Mouse (Mus musculus) ovary, postnatal 14 days (tissue): ENCODE measurements at regions not wholly inside any gene's neighbourhood (a gene's known extent, or its start where the extent isn't known, plus 50 kb on each side); places are given as distances from the start of the nearest gene placed in this dataset.

Experiments
- DNase-seq: peaks from one replicate; pipeline ENCODE4 v3.0.0; 2022; ENCODE audit warnings: low spot score

DNA sequence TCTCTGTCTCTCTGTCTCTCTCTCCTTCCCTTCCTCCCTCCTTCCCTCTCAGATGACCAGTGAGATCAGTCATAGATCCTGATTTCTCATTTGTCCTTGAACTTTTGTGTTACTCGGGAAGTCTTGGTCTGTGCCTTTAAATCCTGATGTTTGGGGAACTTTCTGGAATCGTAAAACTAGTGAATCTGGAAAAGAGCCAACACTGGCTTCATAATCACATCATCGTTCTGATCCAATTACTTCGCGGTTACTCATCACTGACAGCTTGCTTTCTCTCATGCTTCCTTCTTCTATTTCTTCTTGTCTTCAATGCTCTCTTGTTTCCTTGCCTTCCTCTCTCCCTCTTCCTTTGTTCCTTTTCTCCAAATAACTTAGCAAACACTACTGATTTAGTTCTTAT is 243.7 kb upstream of the Trib2 start:
- DNase-seq: no peak

DNA sequence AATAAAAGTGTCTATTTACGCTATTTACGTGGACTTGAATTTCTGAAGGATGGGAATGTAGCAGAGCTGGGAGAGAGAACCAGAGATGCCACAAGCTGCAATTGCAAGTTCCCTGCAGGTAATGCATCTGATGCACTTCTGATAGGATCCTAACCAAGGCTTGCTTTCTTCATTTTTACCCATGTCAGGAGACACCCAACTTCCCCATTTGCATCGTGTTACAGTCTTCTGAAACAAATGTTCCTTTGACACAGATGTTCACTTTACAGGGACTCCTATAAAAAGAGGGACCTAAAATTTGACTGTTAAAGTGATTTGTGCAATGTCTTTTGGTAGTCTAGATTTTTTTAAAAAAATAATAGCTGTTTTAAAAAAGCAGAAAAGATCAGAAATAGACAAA is 241.5 kb upstream of the Trib2 start:
- no peak for DNase-seq

DNA sequence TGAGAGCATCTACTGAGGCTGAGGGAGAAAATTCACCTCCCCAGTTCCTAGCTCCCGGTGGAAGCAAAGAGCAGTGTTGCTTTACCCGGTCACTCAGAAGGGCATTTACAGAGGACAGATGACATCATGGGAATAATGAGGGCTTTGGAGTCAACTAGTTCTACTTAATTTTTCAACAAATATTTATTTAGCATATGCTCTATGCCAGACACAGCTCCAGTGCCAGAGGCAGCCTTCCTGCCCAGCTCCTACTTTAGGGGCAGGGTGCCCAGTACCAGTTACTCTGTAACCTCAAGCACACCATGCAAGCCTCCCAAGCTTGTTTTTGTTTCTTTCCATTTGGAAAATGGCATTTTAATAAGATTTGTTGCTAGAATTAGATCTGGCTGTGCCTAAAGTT is 240.1 kb upstream of the Trib2 start:
- DNase-seq: no peak

DNA sequence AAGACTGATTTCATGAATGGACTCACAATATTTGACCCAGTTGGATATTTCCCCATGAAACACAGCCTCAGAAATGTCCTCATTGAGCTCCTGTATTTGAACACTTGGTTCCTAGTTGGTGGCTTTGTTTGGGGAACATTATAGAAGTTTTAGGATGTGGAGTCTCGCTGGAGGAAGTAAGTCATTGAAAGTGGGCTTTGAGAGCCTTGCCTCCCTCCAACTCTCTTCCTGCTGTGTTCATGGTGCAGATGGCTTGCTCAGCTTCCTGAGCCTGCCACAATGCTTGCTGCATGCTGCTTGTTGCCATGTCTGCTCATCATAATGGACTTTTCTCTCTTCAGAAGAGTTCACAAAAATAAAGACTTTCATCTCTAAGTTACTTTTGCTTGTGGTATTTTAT is 239.5 kb upstream of the Trib2 start:
- no peak for DNase-seq

DNA sequence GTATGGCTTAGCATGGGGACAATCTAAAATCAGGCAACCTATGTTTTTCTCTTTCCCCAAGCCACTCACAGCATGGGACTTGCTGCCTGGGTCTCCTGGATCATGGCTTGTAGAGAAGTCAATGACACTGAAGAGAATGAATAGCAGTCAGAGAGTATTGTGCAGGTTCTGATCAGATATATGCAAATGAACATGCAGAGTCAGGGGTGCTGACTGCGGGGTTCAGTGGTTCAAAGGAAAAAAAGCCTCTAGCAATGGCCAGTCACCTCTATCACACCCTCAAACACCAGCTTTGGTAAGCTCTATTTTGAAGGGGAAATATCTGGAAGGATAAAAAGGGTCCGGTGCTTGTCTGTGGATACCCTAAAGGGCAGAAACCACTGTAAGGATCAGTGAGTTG is 237.9 kb upstream of the Trib2 start:
- DNase-seq: no peak

DNA sequence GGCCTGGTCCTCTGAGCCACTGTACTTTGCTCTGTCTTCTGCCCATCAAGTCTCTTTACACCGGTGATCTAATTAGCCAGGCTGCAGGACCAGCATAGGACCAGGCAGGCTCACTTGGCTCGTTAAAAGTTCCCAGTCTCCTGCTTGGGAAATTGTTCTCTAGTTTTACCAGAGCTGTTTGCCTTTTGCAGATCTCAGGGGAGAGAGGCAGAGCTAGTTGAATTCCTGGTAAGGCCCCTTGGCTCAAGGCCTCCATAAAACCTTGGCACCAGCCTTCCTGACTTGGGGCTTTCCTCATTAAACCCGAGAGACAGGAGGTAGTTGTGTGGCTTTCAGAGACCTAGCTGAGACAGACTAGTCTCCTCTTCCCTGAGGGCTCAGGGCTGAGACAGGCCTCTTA is 237.0 kb upstream of the Trib2 start:
- no peak for DNase-seq

DNA sequence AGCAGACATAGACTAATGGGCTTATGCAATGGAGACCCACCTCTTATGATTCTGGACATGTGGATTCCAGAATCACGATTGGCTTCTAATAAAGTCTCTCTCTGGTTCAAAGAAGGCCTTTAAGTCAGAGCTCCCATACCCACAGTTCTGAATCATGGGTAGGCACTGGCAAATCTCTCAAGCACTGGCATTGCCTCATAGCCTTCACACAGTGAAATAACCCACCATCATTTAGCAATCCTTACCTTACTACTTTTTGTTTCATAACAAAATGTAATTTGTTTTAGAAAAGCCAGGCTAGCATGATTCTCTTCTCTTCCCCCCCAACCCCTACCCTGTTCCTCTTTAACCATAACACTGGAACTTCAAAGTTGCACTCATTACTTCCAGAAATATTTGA is 236.3 kb upstream of the Trib2 start:
- no peak for DNase-seq

DNA sequence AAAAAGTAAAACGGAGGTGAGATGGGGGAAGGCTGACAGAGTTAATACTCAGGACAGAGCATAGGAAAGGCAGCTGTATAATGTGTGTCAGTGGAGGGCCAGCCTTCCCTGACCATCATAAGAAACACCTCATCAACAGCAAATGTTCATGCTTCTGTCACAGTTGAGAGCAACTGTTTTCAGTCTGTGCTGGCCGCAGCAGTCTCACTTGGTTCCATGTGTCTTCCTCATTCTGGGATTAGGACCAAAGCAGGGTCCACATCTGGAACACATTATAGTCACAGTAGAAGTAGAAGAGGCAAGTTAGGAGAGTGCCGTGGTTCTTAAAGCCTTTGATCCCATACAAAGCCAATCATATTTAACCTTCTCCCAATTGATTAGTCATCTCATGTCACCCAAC is 235.6 kb upstream of the Trib2 start:
- no peak for DNase-seq

DNA sequence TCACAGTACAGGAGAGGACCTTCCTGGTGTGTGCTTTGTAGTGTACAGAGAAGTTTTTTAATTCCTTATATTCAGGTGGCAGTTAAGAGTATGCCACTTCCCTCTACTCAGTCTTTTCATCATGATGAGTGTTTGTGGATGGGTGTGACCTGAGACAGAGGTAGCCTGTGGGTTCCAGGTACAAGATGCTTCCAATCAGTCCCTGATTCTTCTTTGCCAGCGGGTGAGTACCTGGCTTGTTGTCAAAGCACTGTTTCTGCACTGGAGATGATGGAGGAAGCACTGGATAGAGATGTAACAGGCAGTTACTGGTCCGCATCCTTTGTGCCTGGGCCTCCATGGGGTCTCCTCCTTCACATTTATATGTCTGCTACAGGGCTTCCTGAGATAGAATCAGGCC is 234.7 kb upstream of the Trib2 start:
- DNase-seq: no peak

DNA sequence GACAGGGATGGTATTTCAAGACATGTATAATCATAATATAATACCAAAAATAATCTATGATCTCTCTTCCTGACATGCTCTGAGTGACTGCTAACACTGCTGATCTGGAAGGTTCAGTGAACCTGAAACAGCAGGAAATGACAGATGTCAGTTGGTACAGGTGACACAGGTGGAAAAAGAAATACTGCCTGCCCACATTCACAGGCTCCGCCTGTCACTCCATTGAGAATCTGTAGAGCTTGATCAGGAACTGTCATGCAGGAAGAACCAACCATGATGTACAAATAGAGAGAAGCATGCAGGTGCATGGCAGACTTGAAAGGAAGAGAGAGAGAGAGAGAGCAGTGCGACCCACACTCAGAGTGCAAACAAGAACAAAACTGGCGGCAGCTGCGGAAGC is 232.8 kb upstream of the Trib2 start:
- DNase-seq: no peak

DNA sequence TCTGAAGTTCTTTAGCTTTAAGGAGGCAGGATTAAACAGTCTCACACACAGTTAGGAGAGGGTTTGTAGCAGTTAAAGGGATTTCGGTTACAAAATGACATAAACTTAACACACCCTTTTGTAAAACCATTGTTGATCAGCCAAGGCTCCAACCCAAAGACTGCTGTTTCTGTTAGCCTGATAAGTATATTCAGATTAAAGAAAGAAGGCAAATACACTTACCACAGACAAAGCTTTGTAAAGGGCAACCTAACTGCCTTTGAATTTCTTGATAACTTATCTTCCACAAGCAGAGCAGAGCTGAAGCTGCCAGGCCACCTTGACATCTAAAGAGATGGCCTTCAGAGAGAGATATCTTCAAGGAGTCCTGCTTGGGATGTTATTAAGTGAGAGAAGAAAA is 229.9 kb upstream of the Trib2 start:
- no peak for DNase-seq

DNA sequence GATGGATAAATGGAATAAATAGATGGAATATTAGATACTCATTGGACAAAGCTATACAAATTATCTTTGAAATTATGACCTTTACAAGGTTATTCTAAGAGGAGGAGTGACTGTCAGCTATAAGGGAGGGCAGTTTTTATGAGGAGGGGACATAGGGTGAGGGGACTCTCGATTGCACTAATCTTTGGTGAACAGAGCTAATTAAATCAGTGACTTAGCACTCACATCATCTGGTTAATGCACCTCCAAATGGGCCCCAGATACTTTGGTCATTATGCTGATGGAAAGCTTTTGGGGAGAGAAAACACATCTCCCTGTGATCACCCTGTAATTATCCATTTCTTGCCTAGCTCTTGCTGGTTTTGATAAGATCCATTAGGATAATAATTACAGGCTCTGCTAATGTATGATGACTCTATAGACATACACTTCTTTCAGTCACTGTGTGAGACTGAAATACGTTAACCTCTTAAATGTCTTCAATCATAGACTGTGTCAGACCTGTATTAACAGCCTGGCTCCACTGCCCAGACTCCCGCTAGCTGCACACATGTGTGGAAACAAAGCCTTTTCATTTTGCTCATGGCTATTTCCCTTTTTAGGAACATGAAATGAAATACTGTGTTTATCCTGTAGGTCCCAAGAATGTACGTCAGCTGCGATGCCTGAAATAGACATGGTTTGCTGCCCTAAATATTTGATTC is 229.2 kb upstream of the Trib2 start:
- no peak for DNase-seq

DNA sequence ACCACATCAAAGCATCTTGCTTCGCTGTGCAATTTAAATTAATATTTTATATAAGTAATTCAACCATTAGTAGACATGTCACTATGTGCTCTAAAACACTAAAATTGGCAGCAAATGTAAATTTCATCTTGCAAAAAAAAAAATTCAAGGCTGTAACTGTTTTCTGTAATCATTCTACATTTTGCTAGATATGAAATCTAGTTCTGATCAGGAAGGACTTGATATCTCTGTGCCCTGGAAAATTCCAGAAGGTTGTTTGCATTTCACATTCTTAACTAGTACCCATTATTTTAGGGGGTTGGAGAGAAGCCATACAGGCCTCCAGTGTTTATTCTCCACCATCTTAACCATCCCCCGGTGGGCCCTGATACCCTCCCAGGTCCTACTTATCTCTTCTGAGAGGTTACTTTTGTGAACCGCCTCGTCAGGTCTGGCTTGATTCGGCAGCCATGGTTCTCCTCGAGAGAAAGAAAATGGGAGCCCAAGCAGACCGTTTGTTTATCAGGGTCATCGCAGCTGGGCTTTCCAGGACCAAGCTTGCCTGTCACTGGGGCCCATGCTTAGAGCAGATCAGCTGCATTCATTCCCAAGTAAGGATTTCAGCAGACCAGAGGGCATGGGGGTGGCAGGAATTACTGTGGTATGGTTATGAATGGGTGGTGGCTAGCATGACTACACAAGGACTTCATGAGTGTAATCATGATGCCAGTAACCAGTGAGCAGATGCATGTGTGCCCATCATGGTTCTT is 226.9 kb upstream of the Trib2 start:
- no peak for DNase-seq

DNA sequence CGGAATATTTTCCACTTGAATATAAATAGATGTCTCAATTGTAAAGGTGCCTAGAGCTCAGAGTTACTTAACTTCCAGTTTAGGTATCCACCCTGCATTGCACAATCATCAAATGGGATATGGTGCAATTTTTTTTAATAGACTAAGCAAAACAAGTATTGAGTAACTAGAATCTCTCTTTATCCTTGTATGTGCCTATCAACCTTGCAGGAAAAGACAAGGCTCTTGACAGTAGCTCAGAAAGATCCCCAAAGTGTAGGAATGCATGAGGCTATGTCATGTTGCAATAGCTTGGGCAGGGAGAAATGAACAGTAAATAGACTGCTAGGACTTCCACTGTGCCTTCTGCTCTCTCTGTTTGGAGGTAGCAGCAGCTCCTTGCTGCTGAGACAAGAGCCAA is 225.6 kb upstream of the Trib2 start:
- no peak for DNase-seq

DNA sequence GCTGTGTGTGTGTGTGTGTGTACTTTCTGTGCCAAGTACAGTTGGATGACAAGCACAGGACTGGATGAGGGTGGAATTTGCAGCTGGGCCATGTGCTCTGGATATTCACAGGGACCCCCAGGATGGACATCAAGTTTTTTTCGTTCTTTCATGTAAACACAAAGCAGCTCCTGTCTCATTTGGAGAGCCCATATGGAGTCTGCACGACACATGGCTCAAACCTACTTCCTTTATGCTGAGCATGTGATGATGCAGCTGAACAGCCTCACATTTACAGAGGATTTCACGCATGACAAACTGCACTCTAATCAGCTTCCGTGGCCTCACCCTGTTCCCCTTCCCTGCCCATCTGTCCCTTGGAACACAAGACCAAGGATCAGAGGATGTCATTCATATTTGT is 224.4 kb upstream of the Trib2 start:
- no peak for DNase-seq

DNA sequence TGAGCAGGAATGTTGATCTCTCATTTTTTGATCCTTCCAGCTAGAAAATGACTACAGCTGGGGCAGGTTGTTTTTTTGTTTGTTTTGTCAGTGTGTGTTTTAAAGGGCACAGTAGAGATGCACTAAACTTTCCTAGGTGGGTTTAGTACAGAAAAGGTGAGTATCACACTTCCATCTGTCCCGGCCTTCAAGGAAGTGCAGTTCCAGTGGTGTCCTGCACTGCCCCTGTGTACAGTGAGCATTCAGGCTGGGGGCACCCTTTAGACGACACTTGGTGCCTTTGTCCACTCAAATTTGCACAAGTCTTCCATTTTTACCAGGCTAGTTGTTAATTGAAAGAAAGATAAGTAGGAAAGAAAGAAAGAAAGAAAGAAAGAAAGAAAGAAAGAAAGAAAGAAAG is 218.8 kb upstream of the Trib2 start:
- no peak for DNase-seq

DNA sequence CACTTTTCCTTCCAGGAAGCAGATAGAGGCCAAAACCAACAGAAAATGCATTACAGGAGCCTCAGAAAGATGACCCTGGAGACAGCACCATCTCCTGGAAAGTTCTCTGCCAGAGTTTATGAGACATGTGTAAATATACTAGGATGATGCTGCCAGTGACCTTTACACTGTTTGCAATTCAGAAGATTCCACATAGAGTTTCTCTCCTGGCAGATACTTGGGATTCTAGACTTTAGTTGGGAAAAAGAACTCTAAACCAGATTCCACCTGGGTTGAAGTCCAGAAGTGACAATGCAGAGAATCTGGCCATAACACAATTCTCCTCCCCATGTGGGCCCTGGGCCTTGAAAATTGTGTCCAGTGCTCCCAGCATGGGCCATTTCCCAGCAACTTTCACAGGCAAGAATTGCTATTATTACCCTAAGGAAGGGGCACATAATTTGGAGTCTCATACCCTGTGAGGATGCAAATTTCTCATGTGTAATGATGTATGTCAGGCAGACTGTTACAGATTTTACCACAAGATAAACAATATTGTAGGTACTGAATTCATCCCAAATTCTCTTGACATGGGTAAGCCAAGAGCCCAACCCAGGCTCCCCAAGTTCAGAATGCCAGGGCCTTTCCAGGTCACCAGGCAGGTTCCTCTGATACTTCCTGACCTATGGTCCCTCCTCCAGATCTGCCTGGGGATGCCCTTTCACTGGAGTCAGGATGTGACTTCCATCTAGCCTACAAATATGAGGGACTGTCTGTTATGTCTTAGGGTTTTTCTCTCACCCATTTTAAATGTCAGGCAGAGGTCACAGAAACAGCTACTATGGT is 218.2 kb upstream of the Trib2 start:
- no peak for DNase-seq

DNA sequence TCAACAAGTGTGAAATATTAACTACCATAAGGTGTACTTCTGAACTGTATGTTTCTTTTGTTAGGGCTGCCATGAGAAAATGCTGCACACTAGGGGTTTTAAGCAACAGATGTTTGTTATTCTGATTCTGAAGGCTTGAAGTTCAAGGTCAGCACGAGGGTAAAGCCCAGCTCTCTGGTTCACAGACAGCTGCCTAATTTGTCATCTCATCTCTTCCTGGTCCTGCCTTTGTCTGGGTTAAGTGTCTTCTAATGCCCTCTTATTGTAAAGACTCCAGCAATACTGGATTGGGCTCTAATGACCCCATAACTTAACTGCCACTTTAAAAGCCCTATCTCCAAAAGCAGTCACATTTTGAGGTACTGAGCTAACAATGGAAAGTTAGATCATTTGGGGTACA is 209.9 kb upstream of the Trib2 start:
- no peak for DNase-seq

DNA sequence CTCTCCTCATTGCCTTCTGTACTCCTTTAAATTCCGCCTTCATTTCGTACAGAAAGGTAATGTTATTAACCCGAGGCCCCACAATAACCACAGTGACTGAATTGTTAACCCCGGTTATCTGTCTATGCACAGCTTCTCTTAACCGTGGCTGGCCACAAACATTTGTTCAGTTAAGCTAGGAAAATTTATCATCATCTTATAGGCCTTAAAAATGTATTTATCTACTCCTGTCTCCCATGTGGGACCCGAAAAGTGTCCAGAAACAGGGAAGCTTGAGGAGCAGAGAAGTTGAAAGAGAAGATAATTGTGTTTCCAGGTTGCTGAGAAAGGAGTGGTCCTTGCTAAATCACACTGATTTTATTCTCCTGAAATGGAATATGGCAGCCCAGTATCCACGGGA is 206.6 kb upstream of the Trib2 start:
- no peak for DNase-seq

DNA sequence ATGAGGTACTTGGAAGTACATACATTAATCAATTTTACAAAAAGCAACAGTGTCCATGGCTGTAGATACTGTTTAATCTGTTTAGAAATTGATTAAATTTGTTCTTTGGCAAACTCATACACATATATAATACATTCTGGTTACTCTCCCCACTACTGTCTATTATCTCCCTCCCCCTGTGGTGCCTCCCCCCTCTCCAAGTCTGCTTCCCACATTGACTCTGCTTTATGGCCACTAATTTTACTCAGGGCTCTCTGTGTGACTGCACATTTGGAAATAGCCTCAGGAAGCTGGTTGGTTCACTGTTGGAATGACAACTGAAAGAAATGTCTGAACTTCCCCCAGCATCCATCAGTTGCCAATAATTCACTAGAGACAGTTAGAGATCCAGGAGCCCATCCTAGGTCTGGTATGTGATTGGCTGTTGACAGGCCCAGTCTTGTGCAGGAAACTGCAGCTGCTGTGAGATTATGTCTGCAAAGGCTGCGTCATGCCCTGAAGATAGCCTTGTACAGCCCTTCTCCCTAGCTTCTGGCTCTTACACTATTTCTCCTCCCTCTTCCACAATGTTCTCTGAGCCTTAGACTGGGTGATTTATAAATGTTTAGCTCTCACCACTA is 204.6 kb upstream of the Trib2 start:
- no peak for DNase-seq

DNA sequence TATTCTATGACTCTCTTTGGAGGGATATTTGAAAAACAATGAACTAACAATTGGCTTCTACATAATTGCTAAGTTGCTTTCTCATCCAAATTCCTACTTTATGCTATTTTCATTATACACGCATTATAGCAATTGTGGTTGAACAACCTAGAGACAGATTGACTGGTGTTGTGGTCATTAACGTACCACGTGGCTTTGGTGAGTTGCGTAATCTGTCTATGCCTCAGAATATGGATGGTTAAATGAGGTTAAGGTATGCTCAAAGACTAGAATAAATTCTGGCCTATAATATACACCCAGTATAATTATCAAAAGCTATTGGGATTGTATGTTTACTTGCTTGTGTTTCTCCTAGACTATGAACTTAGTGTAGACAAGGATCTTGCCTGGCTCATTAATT is 201.5 kb upstream of the Trib2 start:
- no peak for DNase-seq

DNA sequence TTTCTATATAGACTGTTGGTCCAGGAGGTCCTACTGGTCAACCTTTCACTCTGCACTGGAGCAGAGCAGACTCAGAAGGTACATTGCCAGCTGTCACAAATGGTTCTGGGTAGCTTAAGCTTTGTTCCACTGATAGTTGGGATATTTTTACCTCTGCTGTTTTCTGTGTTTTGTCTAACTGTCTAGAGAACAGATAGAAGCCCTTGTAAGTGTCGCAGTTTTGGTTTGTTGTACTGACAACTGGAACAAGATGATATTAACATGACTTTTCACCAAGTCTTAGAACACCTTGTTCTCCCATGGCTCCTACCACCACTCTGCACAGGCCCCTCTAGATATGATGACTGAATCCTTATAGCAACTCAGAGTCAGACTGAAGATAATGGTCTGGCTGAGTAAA is 199.9 kb upstream of the Trib2 start:
- no peak for DNase-seq

DNA sequence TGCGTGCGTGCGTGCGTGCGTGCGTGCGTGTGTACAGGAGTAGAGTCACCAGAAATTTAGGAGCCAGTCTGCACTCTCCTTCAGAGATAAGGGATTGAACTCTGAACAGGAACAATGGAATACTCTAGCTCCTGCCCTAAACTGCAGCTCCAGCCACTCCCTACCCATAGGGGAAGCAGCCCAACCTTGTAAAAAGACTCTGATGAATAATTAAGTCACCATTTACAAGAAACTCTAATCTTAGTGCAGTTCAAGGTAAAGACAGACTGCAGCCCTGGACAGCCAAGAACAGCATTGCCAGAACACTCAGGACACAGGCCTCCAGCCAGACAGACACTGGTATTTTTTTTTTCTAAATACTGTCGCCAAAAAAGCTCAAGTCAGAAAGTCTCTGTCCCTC is 198.9 kb upstream of the Trib2 start:
- no peak for DNase-seq
